Mouse (Mus musculus) liver, embryonic 12.5 days (tissue): ENCODE results near the gene Map4k5. TPM values are rescaled to one million over a fixed set of nuclear protein-coding genes. Genes with fewer than 3 reads are reported as not detected.
A peak's percentile ranks its signal among the peaks of the same experiment; 100 is the strongest.

Source experiments
- ATAC-seq: fragments of 200-750 bp; cut with Nextera tagmentation; 2 replicates; pipeline ENCODE4 v1.8.0; 2017; ENCODE audit warnings: moderate number of reproducible peaks, mild to moderate bottlenecking, moderate library complexity
- H3K27ac ChIP-seq: fragments of 300-500 bp; sonication (generic); 2 replicates; pipeline ENCODE4 v1.5.1; 2016; ENCODE audit warnings: mild to moderate bottlenecking
- H3K27me3 ChIP-seq: fragments of 300-500 bp; sonication (generic); replicated peaks from 2 replicates; pipeline ENCODE4 v1.6.1; 2016; ENCODE audit warnings: mild to moderate bottlenecking, moderate library complexity
- H3K36me3 ChIP-seq: fragments of 300-500 bp; sonication (generic); 2 replicates; pipeline ENCODE4 v1.6.1; 2016; ENCODE audit warnings: mild to moderate bottlenecking, moderate library complexity
- H3K4me1 ChIP-seq: fragments of 300-500 bp; sonication (generic); 2 replicates; pipeline ENCODE4 v1.6.1; 2016
- H3K4me2 ChIP-seq: fragments of 300-500 bp; sonication (generic); 2 replicates; pipeline ENCODE4 v1.6.1; 2016; ENCODE audit warnings: mild to moderate bottlenecking, moderate library complexity
- H3K4me3 ChIP-seq: fragments of 300-500 bp; sonication (generic); 2 replicates; pipeline ENCODE4 v1.5.1; 2016; ENCODE audit warnings: mild to moderate bottlenecking, moderate library complexity
- H3K9ac ChIP-seq: fragments of 300-500 bp; sonication (generic); 2 replicates; pipeline ENCODE4 v1.6.1; 2016; ENCODE audit warnings: mild to moderate bottlenecking, moderate library complexity
- H3K9me3 ChIP-seq: fragments of 300-500 bp; sonication (generic); replicated peaks from 2 replicates; pipeline ENCODE4 v1.6.1; 2016; ENCODE audit warnings: mild to moderate bottlenecking, moderate library complexity
- WGBS: fragments of 180-500 bp; shearing (Covaris S2); methylation state at CpG from one replicate; pipeline ENCODE4 v1.1.7; 2016; ENCODE audit not compliant: insufficient replicate concordance; 5-methylcytosine and 5-hydroxymethylcytosine counted together
- polyA plus RNA-seq: library from polyadenylated mRNA; unstranded; fragments of >200 nt; fragmentation: Nextera tagmentation; extraction: Ambion mirVana; gene quantifications from 2 replicates; pipeline ENCODE4 v1.2.1, GENCODE M21; 2016

Gene Map4k5
- polyA plus RNA-seq, 1 experiment from 2014 or later, result 31.8 TPM

DNA sequence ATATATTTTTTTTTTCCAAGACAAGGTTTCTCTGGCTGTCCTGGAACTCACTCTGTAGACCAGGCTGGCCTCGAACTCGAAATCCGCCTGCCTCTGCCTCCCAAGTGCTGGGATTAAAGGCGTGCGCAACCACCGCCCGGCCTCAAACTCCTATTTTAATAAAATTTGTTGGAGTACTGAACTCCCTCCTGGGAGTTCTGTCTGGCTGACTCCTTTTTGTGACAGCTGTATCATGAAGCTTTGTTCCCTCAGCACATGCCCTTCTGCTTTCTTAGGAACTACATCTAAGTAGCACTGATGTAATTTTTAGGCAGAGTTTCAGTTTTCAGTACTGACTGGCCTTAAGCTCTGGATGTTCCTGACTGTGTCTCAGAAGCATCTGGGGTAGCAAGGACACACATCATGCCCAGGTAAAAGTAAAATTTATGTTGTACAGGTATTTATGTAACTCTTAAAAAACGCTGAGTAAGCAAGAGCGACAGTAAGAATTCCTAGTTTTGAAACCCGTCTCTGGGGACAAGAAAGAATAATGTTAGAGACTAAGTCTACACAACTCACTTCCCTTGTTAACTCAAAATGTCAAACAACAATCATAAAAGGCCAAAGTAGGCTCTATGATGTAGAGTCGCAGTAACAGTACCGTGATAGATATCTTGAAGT, 37.2 kb downstream of the Map4k5 start:
- no peak for ATAC-seq
- Histone ChIP-seq H3K27ac (no peak overlapping the region), H3K9me3 (no peaks in the 10 kb centered on the region), H3K4me3 (no peak overlapping the region), H3K9ac (no peak overlapping the region), H3K4me2 (no peak overlapping the region), H3K4me1 (peaks cover 40% of the 10 kb centered on the region), H3K27me3 (no peaks in the 10 kb centered on the region), H3K36me3 (peaks cover 50% of the 10 kb centered on the region)
- WGBS, result 88% methylated on average over 12 of the region's 12 CpGs

DNA sequence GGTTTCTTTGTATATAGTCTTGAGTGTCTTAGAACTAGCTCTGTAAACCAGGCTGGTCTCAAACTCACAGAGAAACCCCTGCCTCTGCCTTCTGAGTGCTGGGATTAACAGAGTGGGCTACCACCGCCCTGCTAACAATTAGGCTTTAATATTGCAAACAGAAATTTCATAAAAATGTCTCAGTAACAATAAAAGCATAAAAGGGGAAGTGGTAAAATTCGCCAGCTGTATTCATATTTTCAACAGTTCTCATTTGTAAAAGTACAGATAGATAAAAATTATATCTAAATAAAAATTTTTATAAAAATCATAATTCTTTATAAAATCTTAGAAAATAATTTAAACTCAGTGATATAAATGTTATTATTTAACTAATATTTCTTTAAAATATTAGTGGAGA, 39.1 kb downstream of the Map4k5 start:
- H3K4me1 ChIP-seq, result peaks cover 32% of the 10 kb centered on the region
- H3K36me3 ChIP-seq, result peaks cover 62% of the 10 kb centered on the region
- WGBS, result 80% methylated on average over 2 of the region's 2 CpGs
- H3K27me3 ChIP-seq, result no peaks in the 10 kb centered on the region
- ATAC-seq, result no peak
- no peak overlapping the region for H3K4me3 ChIP-seq
- no peak overlapping the region; the same call in 1 of the 2 replicates for H3K9ac ChIP-seq
- H3K27ac ChIP-seq, result no peak overlapping the region
- H3K9me3 ChIP-seq, result no peaks in the 10 kb centered on the region
- no peak overlapping the region for H3K4me2 ChIP-seq

DNA sequence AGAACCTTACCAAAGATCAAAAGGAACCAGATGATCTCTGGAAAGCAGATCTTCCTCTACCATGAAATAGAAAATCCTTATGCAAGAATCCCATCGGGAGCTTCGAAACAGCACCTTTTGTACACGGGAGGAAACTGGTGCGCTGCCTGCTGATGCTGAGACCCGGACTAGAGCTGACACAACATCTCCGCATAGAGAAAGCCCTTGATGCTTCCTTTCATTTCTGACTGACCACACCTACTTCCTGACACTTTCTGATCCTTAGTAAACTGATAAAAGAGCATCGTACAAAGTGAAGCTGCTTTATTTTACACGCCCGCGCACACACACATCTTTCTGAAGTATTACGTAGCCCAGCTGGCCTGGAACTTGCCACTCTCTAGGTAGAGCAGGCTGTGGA, 39.6 kb downstream of the Map4k5 start:
- H3K4me1 ChIP-seq, result peaks cover 27% of the 10 kb centered on the region
- ATAC-seq, result no peak
- no peaks in the 10 kb centered on the region for H3K27me3 ChIP-seq
- H3K27ac ChIP-seq, result no peak overlapping the region
- 65% methylated on average over 11 of the region's 11 CpGs for WGBS
- no peak overlapping the region for H3K4me2 ChIP-seq
- no peaks in the 10 kb centered on the region for H3K9me3 ChIP-seq
- H3K9ac ChIP-seq, result no peak overlapping the region; the same call in 1 of the 2 replicates
- peaks cover 68% of the 10 kb centered on the region for H3K36me3 ChIP-seq
- H3K4me3 ChIP-seq, result no peak overlapping the region

GRCm38 (mm10) chr12:69852288-69852687, 40.7 kb downstream of the Map4k5 start:
- no peak for ATAC-seq
- Histone ChIP-seq H3K4me2 (no peak overlapping the region), H3K27me3 (no peaks in the 10 kb centered on the region), H3K4me1 (peaks cover 16% of the 10 kb centered on the region), H3K36me3 (peaks cover 79% of the 10 kb centered on the region), H3K9me3 (no peaks in the 10 kb centered on the region), H3K4me3 (no peak overlapping the region), H3K27ac (no peak overlapping the region), H3K9ac (no peak overlapping the region)
- 93% methylated on average over 9 of the region's 9 CpGs for WGBS

DNA sequence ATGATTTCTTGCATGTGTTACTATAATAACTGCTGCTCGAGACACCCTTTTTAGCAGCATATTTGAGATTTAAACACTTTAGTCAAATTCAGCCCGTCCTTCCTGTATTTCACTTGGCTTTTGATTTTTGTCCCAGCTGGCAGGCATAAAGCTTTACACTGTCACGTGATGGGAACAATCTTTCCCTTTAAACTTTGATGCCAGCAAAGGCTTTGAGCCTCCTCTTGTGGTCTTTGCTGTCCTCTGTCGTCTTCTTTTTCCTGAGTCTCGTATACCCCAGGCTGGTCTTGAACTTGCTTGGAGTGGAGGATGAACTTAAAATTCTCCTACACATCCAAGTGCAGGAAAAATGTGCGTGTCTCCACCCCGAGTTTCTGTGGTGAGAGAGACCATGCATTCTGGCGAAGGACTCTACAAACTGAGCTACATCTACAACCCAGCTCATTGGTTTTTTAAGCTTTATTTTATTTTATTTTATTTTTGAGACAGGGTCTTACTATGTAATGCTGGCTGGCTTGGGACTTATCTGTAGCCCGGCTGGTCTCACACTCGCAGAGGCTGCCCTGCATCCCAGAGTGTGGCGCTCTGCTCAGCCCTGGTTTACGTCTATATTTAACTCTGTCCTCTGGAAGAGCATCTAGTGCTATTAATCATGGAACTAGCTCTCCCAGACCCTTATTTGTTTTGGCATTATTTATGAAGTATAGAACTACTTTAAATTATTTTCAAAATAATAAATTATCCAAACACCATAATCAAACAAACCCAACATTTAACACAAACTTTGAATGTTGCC, 44.7 kb downstream of the Map4k5 start:
- WGBS, result 87% methylated on average over 12 of the region's 12 CpGs
- Histone ChIP-seq H3K9me3 (no peaks in the 10 kb centered on the region), H3K27ac (no peak overlapping the region), H3K4me2 (no peak overlapping the region), H3K9ac (no peak overlapping the region), H3K4me3 (no peak overlapping the region), H3K36me3 (peaks cover 90% of the 10 kb centered on the region), H3K27me3 (no peaks in the 10 kb centered on the region), H3K4me1 (peaks cover 24% of the 10 kb centered on the region)
- no peak for ATAC-seq

DNA sequence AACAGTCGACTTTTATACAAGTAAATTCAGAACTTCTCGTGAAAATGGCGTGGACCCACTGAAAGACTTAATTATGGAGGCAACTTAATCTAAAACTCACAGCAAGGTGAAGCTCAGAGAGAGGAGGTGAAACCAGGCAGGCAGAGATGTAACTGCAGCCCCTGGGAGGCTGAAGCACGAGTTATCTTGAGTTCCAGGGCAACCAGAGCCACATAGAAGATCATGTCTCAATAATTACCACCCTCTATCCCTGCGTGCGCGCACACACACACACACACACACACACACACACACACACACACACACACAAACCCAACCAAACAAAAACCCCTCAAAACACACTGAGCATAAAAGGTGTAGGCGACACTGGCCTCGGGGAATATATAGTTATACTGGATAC, 46.5 kb downstream of the Map4k5 start:
- H3K4me3 ChIP-seq, result no peak overlapping the region
- WGBS, result 75% methylated on average over 9 of the region's 9 CpGs
- no peaks in the 10 kb centered on the region for H3K9me3 ChIP-seq
- 0 out of 2 replicates have a peak overlapping the region, but pooled peaks have one; percentile 11 for H3K27ac ChIP-seq
- H3K4me1 ChIP-seq, result peaks cover 21% of the 10 kb centered on the region
- no peak overlapping the region for H3K9ac ChIP-seq
- H3K27me3 ChIP-seq, result no peaks in the 10 kb centered on the region
- ATAC-seq, result peak; percentile 52
- no peak overlapping the region for H3K4me2 ChIP-seq
- peaks cover 86% of the 10 kb centered on the region for H3K36me3 ChIP-seq

DNA sequence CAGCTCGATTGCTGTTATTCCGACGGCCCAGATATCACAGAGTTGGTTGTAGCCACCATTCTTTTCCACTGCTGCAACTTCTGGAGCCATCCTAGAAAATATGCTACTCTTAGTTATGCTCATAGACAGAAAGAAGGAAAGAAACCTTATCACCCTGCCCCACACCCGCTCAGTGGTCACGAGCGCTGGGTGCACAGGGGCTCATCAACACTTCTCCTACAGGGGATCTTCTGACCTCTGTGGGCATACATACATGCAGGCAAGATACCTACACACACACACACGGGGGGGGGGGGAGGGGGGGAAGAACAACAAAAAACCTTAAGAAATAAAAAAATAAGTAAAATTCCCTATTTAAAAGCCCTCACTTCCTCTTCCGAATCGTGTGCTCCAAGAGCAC, 47.3 kb downstream of the Map4k5 start:
- 0 out of 2 replicates have a peak overlapping the region, but pooled peaks have one; percentile 11 for H3K27ac ChIP-seq
- H3K4me2 ChIP-seq, result no peak overlapping the region
- ATAC-seq, result peak; percentile 67
- H3K9ac ChIP-seq, result no peak overlapping the region
- WGBS, result 76% methylated on average over 8 of the region's 9 CpGs
- H3K36me3 ChIP-seq, result peaks cover 87% of the 10 kb centered on the region
- H3K4me3 ChIP-seq, result no peak overlapping the region
- H3K9me3 ChIP-seq, result no peaks in the 10 kb centered on the region
- peaks cover 21% of the 10 kb centered on the region for H3K4me1 ChIP-seq
- no peaks in the 10 kb centered on the region for H3K27me3 ChIP-seq

GRCm38 (mm10) chr12:69843531-69844445, 49.2 kb downstream of the Map4k5 start:
- Histone ChIP-seq H3K4me1 (peaks cover 21% of the 10 kb centered on the region), H3K4me2 (no peak overlapping the region), H3K27me3 (no peaks in the 10 kb centered on the region), H3K9me3 (no peaks in the 10 kb centered on the region), H3K4me3 (no peak overlapping the region), H3K9ac (no peak overlapping the region), H3K36me3 (peaks cover 93% of the 10 kb centered on the region), H3K27ac (no peak overlapping the region)
- no peak for ATAC-seq
- 90% methylated on average over 19 of the region's 19 CpGs for WGBS

DNA sequence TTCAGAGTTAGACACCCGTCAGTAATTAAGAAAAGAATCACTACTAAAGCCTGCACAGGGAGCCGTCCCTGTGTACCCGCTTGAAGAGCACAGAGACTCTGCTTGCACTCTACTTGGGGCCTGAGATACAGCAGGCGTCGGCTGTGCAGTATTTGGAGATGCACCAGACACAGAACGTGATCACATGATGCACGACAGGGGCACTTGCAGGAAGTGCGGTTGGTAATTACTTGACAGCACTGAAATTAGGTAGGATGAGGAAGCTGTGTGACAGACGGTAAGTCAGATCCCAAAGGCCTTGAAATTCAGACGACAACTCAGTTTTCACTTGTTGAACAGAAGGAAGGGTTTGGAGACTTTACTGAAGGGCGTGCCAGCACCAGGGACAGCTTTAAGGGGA, 54.6 kb downstream of the Map4k5 start:
- peaks cover 85% of the 10 kb centered on the region for H3K36me3 ChIP-seq
- 63% methylated on average over 11 of the region's 11 CpGs for WGBS

GRCm38 (mm10) chr12:69833982-69834604, 58.9 kb downstream of the Map4k5 start:
- WGBS, result 88% methylated on average over 12 of the region's 12 CpGs
- Histone ChIP-seq H3K4me2 (no peak overlapping the region), H3K27me3 (no peaks in the 10 kb centered on the region), H3K9me3 (no peaks in the 10 kb centered on the region), H3K4me1 (no peaks in the 10 kb centered on the region), H3K4me3 (no peak overlapping the region), H3K36me3 (peaks cover 79% of the 10 kb centered on the region), H3K27ac (no peak overlapping the region), H3K9ac (no peak overlapping the region)
- ATAC-seq, result no peak

More for the DNA sequence above, 54.6 kb downstream of the Map4k5 start:
- no peak overlapping the region for H3K9ac ChIP-seq
- no peak overlapping the region for H3K27ac ChIP-seq
- H3K27me3 ChIP-seq, result no peaks in the 10 kb centered on the region
- H3K9me3 ChIP-seq, result no peaks in the 10 kb centered on the region
- no peaks in the 10 kb centered on the region for H3K4me1 ChIP-seq
- H3K4me2 ChIP-seq, result no peak overlapping the region
- ATAC-seq, result no peak
- H3K4me3 ChIP-seq, result no peak overlapping the region

DNA sequence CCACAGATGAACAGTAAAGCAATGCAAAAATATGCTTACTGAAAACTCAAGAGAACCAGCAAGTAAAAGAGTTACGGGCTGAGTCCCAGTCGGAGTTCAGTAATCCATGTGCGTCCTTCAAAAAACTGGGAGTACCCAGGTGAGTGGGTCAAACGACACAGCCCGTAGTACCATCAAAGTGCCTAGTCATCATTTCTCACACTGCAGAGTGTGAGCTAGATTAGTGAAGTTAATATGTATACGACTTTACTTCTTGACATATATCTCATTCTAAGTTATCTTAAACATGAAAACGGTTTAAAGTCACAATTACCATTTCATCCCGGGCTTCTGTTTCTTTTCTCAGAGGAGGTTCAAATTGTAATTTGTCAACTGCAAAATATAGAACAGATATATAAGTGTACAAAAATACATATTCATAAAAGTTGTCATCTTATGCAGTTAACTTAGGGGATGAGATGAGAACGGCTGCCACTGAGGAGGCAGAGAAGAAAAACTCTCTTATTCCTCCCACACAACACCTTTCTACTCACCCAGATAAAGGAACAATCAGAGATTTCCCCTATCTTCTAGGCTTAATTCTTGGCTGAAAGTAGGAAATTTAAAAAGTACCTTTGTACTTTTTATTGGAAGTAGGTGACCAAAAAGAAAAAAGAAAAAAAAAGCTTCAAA, 61.6 kb downstream of the Map4k5 start:
- no peak overlapping the region for H3K27ac ChIP-seq
- no peaks in the 10 kb centered on the region for H3K4me1 ChIP-seq
- ATAC-seq, result no peak
- peaks cover 84% of the 10 kb centered on the region for H3K36me3 ChIP-seq
- no peaks in the 10 kb centered on the region for H3K27me3 ChIP-seq
- WGBS, result 91% methylated on average over 9 of the region's 9 CpGs
- no peak overlapping the region for H3K4me2 ChIP-seq
- no peak overlapping the region for H3K4me3 ChIP-seq
- no peak overlapping the region for H3K9ac ChIP-seq
- no peaks in the 10 kb centered on the region for H3K9me3 ChIP-seq
